Mouse (Mus musculus): ENCODE data around the gene Pir. TPM values are rescaled to one million over a fixed set of nuclear protein-coding genes. Genes with fewer than 3 reads are reported as not detected.

Pir gene
- total RNA-seq, 2 experiments from 2014 or later: 3.4 to 3.6 TPM

DNA sequence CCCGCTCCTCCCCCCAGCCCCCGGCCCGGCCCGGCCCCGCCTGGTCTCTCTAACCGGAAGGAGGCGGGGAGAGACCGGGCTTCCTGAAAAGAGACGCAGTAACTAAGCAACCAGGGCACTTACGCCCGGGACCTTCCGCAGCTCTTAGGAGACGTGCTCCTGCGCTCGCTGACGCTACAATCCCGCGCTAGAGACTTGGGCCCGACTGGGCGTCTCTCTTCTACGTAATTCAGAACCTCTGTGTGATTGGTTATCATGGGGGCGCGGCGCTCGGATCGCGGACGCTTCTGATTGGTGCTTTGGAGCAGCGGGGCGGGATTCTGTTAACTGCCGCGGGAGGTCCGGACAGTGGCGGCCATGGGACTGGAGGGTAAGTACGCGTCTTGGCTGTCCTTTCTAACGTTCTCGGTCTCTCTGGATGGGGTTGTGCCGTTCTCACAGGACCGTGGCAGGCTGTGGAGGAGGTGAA is 150.3 kb downstream of the Pir start, which contains the start of gene Piga:
Gene Piga, plus strand, starts transcription at position 317 of the 469 bp plus-strand sequence.
- intact Hi-C loops (cut with DNase I): no loop called here
- DNase-seq (ENCODE audit: low spot score): peak; percentile 90

DNA sequence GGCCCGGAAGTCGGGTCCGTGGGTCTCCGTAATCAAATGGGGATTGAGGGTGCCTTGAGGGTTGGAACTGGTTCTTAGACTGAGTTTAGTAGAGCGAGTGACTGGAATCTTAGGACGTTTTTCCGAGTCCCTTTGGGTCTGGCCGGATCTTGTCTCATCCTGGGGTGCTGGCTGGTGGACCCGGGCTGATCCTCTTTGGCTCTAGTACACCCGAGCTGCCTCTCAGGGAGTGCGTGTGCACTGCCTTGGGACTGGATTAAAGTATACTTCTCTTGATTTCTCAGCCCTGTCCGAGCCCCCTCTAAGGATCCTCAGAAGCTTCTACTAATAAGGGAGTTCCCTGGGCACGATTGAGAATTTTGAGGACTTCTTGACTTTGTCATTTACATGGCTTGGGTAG is 150.8 kb downstream of the Pir start:
- intact Hi-C loops (cut with DNase I): loop anchor here (10.0 kb wide), 1 partner anchor 335 kb away; the partner anchor contains the start of gene Cltrn

DNA sequence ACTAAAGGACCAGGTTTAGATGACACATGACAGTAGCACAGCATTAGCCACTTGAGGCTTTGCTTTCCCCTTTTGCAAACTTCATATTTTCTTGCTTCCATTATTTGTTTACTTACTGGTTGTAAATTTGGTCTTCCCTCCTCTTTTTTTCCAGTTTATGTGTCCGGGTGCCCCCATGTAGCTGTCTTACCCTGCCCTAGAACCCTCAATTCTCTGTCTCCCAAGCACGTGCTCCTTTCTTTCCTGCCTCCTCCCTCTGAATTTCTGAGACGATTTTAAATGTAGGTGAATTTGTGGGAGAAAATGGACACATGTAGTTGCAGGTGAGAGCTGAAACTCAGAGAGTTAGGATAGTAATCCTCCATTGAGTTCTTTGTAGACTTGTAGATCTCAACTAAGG is 151.3 kb downstream of the Pir start:
- intact Hi-C loops (cut with DNase I): loop anchor here (10.0 kb wide), 1 partner anchor 336 kb away; the partner anchor contains the start of gene Cltrn
- DNase-seq (ENCODE audit: low spot score): no peak

More for the DNA sequence above, 150.8 kb downstream of the Pir start:
- DNase-seq (ENCODE audit: low spot score): no peak

Other genes with a start within 250 kb of the Pir start
- gene Car5b, start 241.4 kb upstream of the Pir start, total RNA-seq (2021): 1 to 10 TPM in 1 of 2 experiments, under 1 TPM in 1; 0.78 to 1.4 TPM
- gene Siah1b, start 192.9 kb upstream of the Pir start, total RNA-seq (2021): 1 to 10 TPM; 3.7 to 4.4 TPM
- gene Cltrn, start 180.5 kb upstream of the Pir start, total RNA-seq (2021): not detected
- 1 to 10 TPM; 1.1 to 1.9 TPM for gene Ace2, start 130.0 kb upstream of the Pir start, total RNA-seq (2021)
- gene Bmx, start 11.2 kb upstream of the Pir start, total RNA-seq (2021): 1 to 10 TPM; 2.4 to 3.2 TPM
- 1 to 10 TPM; 1.3 to 1.7 TPM for gene Vegfd, start 104.0 kb downstream of the Pir start, total RNA-seq (2021)
- 1 to 10 TPM; 2.3 to 3.1 TPM for gene Piga, start 150.4 kb downstream of the Pir start, total RNA-seq (2021)
- gene Asb11, start 167.6 kb downstream of the Pir start, total RNA-seq (2021): 100 to 1,000 TPM in 1 of 2 experiments, 10 to 100 TPM in 1; 97.6 to 139 TPM
- gene Asb9, start 237.0 kb downstream of the Pir start, total RNA-seq (2021): not detected

Data from heart, postnatal 25 days (tissue).